Mouse (Mus musculus): ENCODE measurements at regions not wholly inside any gene's neighbourhood (a gene's known extent, or its start where the extent isn't known, plus 50 kb on each side); places are given as distances from the start of the nearest gene placed in this dataset.

GRCm38 (mm10) chr16:55636667-55637450 lies 201.8 kb downstream of the Nfkbiz start:
- no peak for DNase-seq

- no peak for DNase-seq
Observed at GRCm38 (mm10) chr16:55636224-55636623, 202.5 kb downstream of the Nfkbiz start.

- DNase-seq, result no peak
Observed at GRCm38 (mm10) chr16:55634691-55635090, 204.0 kb downstream of the Nfkbiz start.

DNA sequence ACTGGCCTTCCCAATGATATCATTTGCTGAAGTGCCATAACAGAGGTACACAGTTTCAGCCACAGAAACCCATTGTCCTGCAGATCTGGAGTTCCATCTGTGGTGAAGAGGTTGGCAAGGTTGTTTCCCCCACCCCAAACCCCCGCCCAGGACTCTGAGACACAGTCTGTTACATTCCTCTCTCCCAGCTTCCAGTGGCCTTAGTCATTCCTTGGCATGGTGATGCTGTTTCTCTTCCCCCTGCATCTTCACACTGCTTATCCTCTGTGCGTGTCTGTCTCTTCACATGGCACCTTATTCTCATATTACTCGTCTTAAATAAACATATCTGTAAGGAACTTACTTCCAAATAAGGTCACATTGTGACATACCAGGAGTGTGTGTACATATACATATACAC lies 206.5 kb downstream of the Nfkbiz start:
- DNase-seq, result no peak

DNA sequence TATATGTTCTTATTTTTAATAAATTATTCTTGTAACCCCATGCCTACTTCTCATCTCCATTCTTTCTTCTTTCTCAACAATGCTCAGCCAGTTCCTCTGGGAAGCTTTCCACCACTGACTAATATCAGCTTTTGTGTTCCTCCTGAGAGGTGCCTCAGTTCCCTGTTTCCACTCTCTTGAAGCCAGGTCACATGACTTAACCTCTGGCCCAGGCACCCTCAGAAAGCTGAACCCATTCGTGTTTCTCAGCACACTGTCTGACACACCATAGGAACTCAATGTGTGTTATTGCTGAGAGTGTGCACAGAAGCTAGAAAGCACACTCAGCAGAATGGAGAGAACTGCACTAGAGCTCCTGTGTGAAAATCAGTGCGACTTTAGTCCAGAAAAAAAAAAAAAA lies 207.1 kb downstream of the Nfkbiz start:
- DNase-seq, result no peak

GRCm38 (mm10) chr16:55631048-55631447 lies 207.7 kb downstream of the Nfkbiz start:
- no peak for DNase-seq

- no peak for DNase-seq
Observed at GRCm38 (mm10) chr16:55627531-55627930, 211.2 kb downstream of the Nfkbiz start.

DNA sequence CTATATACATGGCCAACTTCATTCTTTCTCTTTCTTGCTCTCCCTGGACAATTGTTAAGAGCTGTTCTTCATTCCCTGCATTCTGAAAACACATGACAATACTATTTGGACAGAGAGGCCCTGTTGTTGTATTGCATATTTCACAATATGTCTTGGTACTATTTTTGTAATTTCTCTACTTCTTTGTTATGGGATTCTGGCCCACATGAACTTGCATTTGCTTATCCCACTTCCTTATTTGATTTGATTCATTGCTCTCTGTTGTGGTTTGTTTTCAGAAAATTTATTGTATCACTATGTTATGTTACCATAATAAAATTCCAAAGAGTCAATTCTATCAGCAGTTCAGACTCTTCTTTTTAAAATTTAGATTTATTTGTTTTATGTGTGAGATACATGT lies 215.3 kb downstream of the Nfkbiz start:
- DNase-seq, result no peak

GRCm38 (mm10) chr16:55619731-55620130 lies 219.0 kb downstream of the Nfkbiz start:
- no peak for DNase-seq

- DNase-seq, result no peak
Observed at GRCm38 (mm10) chr16:55617958-55618357, 220.7 kb downstream of the Nfkbiz start.

- DNase-seq, result no peak
Observed at GRCm38 (mm10) chr16:55617506-55617905, 221.2 kb downstream of the Nfkbiz start.

DNA sequence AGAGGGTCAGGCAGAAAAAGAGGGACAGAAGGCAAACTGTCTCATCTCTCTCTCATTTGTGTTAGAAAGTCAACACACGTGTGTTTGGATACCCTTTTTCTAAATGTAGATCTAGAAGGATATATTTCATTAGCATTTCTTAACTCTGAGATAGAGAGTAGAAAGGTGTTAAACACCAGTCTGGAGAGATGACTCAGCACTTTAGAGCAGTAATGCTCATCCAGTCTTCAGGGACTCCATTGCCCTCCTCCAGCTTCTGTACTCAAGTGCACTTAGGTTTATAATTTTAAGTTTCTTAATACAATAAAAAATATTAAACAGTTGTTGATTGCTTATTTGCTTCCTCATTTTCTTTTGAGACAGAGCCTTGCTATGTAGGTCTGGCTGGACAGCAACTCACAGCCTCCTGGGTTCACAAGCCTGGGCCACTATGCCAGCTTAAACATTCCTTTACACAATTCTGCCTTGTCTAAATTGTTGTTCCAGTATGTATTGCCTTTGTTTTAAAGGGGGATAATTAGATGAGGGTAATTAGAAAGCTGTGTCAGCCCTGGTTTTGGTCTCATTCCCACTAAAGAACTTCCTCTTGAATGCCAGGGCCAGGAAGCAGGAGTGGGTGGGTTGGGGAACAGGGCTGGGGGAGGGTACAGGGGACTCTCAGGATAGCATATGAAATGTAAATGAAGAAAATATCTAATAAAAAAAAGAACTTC lies 222.1 kb downstream of the Nfkbiz start:
- no peak for DNase-seq

DNA sequence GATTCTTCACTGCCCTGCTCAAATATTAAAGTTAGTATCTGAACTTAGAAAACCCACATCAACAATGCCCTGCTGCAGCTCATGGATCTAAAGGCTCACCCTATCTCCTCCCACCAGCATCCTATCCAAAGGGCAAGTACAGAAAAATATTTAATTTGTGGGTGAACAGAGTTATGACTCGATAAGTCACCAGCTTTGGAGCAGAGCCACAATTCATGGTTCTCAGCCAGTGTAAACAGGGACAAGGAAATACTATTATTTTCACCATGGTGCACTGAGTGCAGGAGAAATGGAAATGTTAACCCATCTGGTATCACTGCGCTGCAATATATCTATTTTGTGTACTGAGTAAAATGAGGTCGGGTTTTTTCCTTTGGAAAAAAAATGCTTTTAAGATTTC lies 225.8 kb downstream of the Nfkbiz start:
- DNase-seq, result no peak

GRCm38 (mm10) chr16:55612001-55612400 lies 226.7 kb downstream of the Nfkbiz start:
- DNase-seq, result no peak

GRCm38 (mm10) chr16:55611172-55611571 lies 227.5 kb downstream of the Nfkbiz start:
- DNase-seq, result no peak

GRCm38 (mm10) chr16:55608361-55608760 lies 230.3 kb downstream of the Nfkbiz start:
- no peak for DNase-seq

GRCm38 (mm10) chr16:55606447-55607239 lies 232.1 kb downstream of the Nfkbiz start:
- no peak for DNase-seq

GRCm38 (mm10) chr16:55603611-55604010 lies 235.1 kb downstream of the Nfkbiz start:
- DNase-seq, result no peak

DNA sequence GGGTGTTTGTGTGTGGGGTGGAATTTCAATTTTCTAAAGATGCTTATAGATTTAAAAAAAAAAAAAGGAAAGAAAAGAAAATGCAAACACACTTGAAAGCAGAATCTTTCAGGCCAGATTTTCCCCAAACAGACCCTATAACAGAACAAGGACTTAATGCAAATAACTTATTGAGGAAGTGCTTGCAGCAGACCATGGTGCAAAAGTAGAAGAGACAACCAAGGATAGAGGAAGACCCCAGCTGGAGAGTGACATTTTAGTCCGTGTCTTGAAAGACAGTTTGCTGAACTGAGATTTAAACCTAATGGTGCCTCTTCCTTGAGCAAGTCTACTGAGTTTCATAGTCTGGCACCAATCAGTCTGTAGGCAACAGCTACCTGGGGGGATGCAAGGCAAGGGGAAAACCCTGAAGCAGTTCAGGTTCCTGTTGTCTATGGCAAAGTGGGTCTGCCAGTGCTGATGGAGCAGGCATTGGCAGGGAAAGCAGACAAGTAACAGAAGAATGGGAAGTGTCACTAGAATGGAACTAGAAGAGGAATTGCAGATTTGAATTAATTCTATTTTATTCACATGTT lies 249.2 kb downstream of the Nfkbiz start:
- DNase-seq, result no peak

- DNase-seq, result no peak
Observed at GRCm38 (mm10) chr16:55587138-55587537, 251.6 kb downstream of the Nfkbiz start.

DNA sequence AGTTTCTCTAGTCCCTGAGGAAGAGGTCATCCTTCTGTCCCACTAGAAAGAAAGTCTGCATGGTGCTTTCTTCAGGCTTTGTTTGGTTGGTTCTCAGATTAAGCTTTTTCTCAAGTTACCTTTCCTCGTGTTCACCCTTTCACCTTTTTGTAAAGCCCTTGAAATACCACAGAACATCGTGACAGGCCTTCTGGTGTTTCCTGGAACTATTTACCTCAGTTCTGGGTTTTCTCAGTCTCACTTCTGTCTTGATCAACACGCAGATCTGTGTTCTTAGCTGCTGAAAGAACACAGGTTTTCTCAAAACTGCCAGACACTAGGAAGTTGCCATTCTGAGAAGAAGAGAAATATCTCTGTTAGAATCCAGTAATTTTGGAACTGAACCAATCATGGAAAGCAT lies 255.8 kb downstream of the Nfkbiz start:
- DNase-seq, result no peak

- DNase-seq, result no peak
Observed at GRCm38 (mm10) chr16:55582029-55582428, 256.7 kb downstream of the Nfkbiz start.

GRCm38 (mm10) chr16:55580827-55581226 lies 257.9 kb downstream of the Nfkbiz start:
- no peak for DNase-seq
